Mouse (Mus musculus) midbrain, embryonic 16.5 days (tissue): Measurements from ENCODE around the gene Map3k10. TPM values are rescaled to one million over a fixed set of nuclear protein-coding genes. Genes with fewer than 3 reads are reported as not detected.
A peak's percentile ranks its signal among the peaks of the same experiment; 100 is the strongest.

Experiments used
- ATAC-seq: fragments of 200-750 bp; cut with Nextera tagmentation; 2 replicates; pipeline ENCODE4 v1.8.0; 2017; ENCODE audit warnings: moderate TSS enrichment
- H3K27ac ChIP-seq: fragments of 300-500 bp; sonication (generic); 2 replicates; pipeline ENCODE4 v1.5.1; 2014; ENCODE audit warnings: mild to moderate bottlenecking, low read length, mixed read lengths
- H3K27me3 ChIP-seq: fragments of 300-500 bp; sonication (generic); 2 replicates; pipeline ENCODE4 v1.6.1; 2014; ENCODE audit warnings: low read depth, low read length, mixed read lengths; ENCODE audit not compliant: control insufficient read depth, insufficient read depth
- H3K36me3 ChIP-seq: fragments of 300-500 bp; sonication (generic); 2 replicates; pipeline ENCODE4 v1.6.1; 2014; ENCODE audit warnings: mild to moderate bottlenecking, low read length, moderate library complexity, mixed read lengths; ENCODE audit not compliant: control insufficient read depth, insufficient read depth
- H3K4me1 ChIP-seq: fragments of 300-500 bp; sonication (generic); 2 replicates; pipeline ENCODE4 v1.6.1; 2014; ENCODE audit warnings: mild to moderate bottlenecking, low read length, mixed read lengths; ENCODE audit not compliant: control insufficient read depth, insufficient read depth
- H3K4me2 ChIP-seq: fragments of 300-500 bp; sonication (generic); 2 replicates; pipeline ENCODE4 v1.6.1; 2014; ENCODE audit warnings: mild to moderate bottlenecking, low read length, mixed read lengths
- H3K4me3 ChIP-seq: fragments of 300-500 bp; sonication (generic); 2 replicates; pipeline ENCODE4 v1.5.1; 2014; ENCODE audit warnings: low read depth, mild to moderate bottlenecking, low read length, moderate library complexity, mixed read lengths
- H3K9ac ChIP-seq: fragments of 300-500 bp; sonication (generic); 2 replicates; pipeline ENCODE4 v1.6.1; 2014; ENCODE audit warnings: low read depth, low read length, mixed read lengths
- H3K9me3 ChIP-seq: fragments of 300-500 bp; sonication (generic); replicated peaks from 2 replicates; pipeline ENCODE4 v1.6.1; 2014; ENCODE audit warnings: mild to moderate bottlenecking, low read length, mixed read lengths; ENCODE audit not compliant: control insufficient read depth, poor library complexity, severe bottlenecking
- WGBS: fragments of 180-500 bp; shearing (Covaris S2); extraction: QIAGEN DNeasy Blood & Tissue Kit; methylation state at CpG from one replicate; pipeline ENCODE4 v1.1.7; 2014; 5-methylcytosine and 5-hydroxymethylcytosine counted together
- polyA plus RNA-seq: library from polyadenylated mRNA; unstranded; fragments of >200 nt; fragmentation: Nextera tagmentation; extraction: Ambion mirVana; gene quantifications from 2 replicates; pipeline ENCODE4 v1.2.1, GENCODE M21; 2015

Gene Map3k10
- polyA plus RNA-seq: 15.4 and 16.9 TPM in 2 replicates

- Histone ChIP-seq H3K9ac (peak within 1 kb of the TSS; percentile 91), H3K4me3 (peak within 1 kb of the TSS; percentile 75), H3K27ac (peak within 1 kb of the TSS; percentile 85), H3K4me2 (peak within 1 kb of the TSS; percentile 95), H3K9me3 (no peaks in the 10 kb centered on the region), H3K27me3 (no peaks in the 10 kb centered on the region), H3K36me3 (no peaks in the 10 kb centered on the region; the same call in 1 of the 2 replicates), H3K4me1 (peaks cover 35% of the 10 kb centered on the region)
- WGBS: under 1% methylated on average over 31 of the region's 31 CpGs
- ATAC-seq: peak; percentile 96
These were observed at the start of gene Map3k10 for GRCm38 (mm10) chr7:27674522-27675221. Gene Map3k10, minus strand, starts transcription at chr7:27674598.

DNA sequence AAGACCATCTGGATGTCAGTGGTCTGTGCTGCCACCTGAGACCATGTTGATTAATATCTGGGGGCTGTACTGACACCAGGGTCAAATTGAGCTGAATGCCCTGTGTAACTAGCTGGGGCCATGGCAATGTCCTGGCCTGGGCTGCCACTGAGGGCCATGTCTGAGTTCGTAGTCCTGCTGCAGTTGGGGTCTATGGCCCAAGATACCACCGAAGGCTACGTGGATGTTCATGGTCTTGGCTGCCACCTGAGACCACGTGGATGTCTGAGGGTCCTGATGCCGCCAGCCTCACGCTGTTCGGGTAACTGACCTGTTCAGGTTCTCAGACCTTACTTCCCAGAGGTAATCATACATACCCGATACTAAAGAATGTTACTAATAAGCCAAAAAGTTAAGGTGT lies 47.6 kb upstream of the Map3k10 start:
- Histone ChIP-seq H3K27ac (no peak overlapping the region), H3K4me2 (no peak overlapping the region), H3K9ac (no peak overlapping the region), H3K4me1 (peaks cover 5% of the 10 kb centered on the region; the same call in 1 of the 2 replicates), H3K36me3 (no peaks in the 10 kb centered on the region), H3K9me3 (no peaks in the 10 kb centered on the region), H3K4me3 (no peak overlapping the region), H3K27me3 (no peaks in the 10 kb centered on the region)
- no peak for ATAC-seq
- 88% methylated on average over 8 of the region's 8 CpGs for WGBS

DNA sequence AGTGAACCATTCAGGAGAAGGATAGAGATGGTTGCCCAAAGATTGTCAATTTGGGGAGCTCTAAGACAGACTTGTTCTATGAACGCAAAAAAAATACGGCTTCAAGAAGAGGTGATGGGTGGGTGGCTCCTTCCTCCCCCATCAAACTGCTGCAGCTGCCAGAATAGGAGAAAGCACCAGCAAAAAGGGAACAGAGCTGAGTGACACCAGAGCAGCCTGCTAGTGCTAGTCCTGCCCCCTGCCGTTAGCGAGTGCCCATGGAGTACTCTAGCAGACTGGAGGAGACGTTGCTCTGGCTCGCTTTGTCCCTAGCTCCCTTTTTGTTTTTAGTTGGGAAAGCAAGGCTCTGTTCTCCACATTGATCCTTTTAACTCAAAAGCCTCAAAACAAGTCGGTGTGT lies 36.0 kb upstream of the Map3k10 start:
- WGBS: 86% methylated on average over 7 of the region's 7 CpGs
- ATAC-seq: no peak

GRCm38 (mm10) chr7:27696711-27697110 lies 22.3 kb upstream of the Map3k10 start:
- no peak overlapping the region for H3K4me3 ChIP-seq
- whole genome bisulfite sequencing: 24% methylated on average over 3 of the region's 3 CpGs
- H3K9me3 ChIP-seq: no peaks in the 10 kb centered on the region
- no peak for ATAC-seq
- no peak overlapping the region for H3K27ac ChIP-seq
- peaks cover 8% of the 10 kb centered on the region for H3K36me3 ChIP-seq
- H3K27me3 ChIP-seq: no peaks in the 10 kb centered on the region
- no peaks in the 10 kb centered on the region for H3K4me1 ChIP-seq
- no peak overlapping the region for H3K9ac ChIP-seq
- H3K4me2 ChIP-seq: no peak overlapping the region

More for the DNA sequence above, 36.0 kb upstream of the Map3k10 start:
- Histone ChIP-seq H3K9ac (no peak overlapping the region), H3K4me2 (no peak overlapping the region), H3K4me1 (no peaks in the 10 kb centered on the region), H3K36me3 (no peaks in the 10 kb centered on the region), H3K9me3 (peaks cover 11% of the 10 kb centered on the region), H3K27me3 (no peaks in the 10 kb centered on the region), H3K27ac (no peak overlapping the region), H3K4me3 (no peak overlapping the region)

DNA sequence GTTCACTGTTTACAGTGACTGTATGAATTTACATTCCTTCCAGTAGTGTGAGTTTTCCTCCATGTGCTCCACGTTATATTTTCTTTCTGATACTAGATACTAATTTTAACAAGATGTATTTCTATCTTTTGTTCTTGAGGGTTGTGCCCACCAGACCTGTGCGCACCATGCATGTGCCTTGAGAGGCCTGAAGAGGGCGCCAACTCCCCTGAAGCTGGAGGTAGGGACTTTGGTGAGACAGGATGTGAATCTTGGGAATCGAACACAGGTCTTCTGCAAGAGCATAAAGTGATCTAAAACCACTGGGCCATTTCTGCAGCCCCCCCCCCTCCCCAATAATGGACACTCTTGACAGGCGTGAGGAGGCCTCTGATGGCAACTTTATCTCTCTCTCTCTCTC lies 16.7 kb upstream of the Map3k10 start:
- 48% methylated on average over 5 of the region's 5 CpGs for WGBS
- ATAC-seq: no peak

DNA sequence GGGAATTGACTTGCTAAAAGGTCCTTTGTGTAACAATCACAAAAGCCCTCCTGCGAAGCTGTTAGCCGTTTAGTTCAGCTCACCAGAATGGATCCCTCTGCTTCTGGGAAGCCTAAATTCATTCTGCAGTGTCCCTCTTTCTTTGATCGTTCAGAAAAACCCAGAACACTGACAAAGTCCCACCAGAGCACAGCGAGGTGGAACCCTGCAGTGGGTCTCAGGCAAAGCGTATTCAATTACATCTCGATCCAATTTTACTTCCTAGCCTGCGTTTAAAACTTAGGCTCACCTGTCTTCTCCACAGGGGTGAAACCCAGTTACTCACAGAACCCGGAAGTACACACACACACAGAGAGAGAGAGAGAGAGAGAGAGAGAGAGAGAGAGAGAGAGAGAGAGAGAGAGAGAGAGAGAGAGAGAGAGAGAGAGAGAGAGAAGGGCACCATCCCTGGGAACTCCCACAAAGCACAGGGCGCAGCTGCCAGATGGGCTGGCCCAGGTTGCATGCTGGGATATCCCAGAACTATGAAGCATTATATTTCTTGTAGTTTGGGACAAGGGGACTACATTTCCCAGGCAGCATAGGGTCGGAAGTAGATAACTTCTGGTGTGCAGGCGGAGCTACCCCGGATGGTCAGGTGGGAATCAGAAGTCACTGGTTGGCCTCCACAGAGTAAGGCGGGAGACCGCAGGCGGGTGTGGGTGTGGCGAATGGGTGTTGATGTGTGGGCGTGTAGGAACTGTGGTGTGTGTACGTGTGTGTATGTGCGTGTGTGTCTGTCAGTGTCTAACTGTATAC lies 14.6 kb upstream of the Map3k10 start, which contains the start of gene Zfp607b:
Zfp607b (plus strand) TSS at position 526 of the 798 bp plus-strand sequence.
- Histone ChIP-seq H3K4me2 (peak within 1 kb of the TSS; percentile 74), H3K9ac (peak within 1 kb of the TSS; percentile 72), H3K4me1 (peaks cover 17% of the 10 kb centered on the region), H3K36me3 (no peaks in the 10 kb centered on the region), H3K9me3 (no peaks in the 10 kb centered on the region), H3K27ac (peak within 1 kb of the TSS; percentile 78), H3K4me3 (peak within 1 kb of the TSS; percentile 49), H3K27me3 (no peaks in the 10 kb centered on the region)
- peak; percentile 99 for ATAC-seq
- 0% methylated on average over 19 of the region's 19 CpGs for WGBS

More for the DNA sequence above, 16.7 kb upstream of the Map3k10 start:
- Histone ChIP-seq H3K4me3 (no peak overlapping the region), H3K4me1 (peaks cover 13% of the 10 kb centered on the region), H3K9ac (no peak overlapping the region), H3K9me3 (no peaks in the 10 kb centered on the region), H3K36me3 (no peaks in the 10 kb centered on the region), H3K27me3 (no peaks in the 10 kb centered on the region), H3K4me2 (no peak overlapping the region), H3K27ac (no peak overlapping the region)

DNA sequence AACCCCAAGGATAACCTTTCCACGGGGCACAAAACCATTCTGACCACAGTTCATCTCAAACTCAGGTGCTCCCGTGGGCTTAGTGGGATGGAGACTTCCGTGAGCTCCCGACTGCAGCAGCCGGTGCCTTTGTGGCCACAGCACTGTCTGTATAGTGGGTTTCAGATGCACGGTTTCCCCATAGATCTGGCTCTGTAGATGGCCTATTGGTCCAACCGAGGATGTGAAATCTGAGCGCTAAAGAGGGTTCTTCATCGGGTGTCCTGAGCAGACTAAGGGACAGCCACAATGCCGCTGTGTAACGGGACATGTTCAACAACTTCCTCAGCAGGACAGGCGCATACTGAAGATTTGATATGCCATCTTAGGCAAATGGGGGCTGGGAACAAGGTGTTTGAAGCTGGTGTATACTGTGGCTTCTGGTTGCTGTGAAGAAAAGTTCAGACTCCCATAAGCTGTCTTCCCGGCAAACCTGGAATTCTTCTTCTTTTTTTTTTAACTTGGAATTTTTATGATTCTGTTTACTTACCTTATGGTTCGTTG lies 13.9 kb upstream of the Map3k10 start:
- 34% methylated on average over 14 of the region's 14 CpGs for WGBS
- H3K27ac ChIP-seq: peak overlapping the region; percentile 78
- no peaks in the 10 kb centered on the region for H3K9me3 ChIP-seq
- H3K36me3 ChIP-seq: no peaks in the 10 kb centered on the region
- no peaks in the 10 kb centered on the region for H3K27me3 ChIP-seq
- peak overlapping the region; percentile 49 for H3K4me3 ChIP-seq
- peak overlapping the region; percentile 72 for H3K9ac ChIP-seq
- no peak for ATAC-seq
- H3K4me2 ChIP-seq: peak overlapping the region; percentile 74
- peaks cover 17% of the 10 kb centered on the region for H3K4me1 ChIP-seq

DNA sequence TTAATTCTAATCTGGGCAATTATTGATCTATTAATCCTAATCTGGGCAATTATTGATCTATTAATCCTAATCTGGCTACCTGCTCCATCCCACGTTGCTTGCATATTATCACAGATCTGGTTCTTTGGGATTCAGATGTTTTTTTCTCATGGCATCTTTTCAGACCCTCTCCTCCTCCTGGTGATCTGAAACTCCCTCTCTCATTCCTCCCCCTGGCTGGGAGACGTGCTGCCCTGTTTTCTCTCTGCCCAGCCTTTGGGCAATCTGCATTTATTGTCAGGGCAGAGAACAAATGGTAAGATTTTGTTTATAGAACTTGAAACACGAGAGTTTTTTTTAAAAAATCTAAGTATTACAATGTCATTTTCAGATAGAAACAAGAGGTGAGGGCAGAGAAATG lies 13.4 kb upstream of the Map3k10 start:
- Histone ChIP-seq H3K4me2 (peak overlapping the region; percentile 74; the same call in 1 of the 2 replicates), H3K36me3 (no peaks in the 10 kb centered on the region), H3K27ac (no peak overlapping the region), H3K27me3 (no peaks in the 10 kb centered on the region), H3K9me3 (no peaks in the 10 kb centered on the region), H3K4me3 (no peak overlapping the region), H3K9ac (peak overlapping the region; percentile 72; the same call in 1 of the 2 replicates), H3K4me1 (peaks cover 17% of the 10 kb centered on the region)
- ATAC-seq: no peak
- 76% methylated on average over 3 of the region's 3 CpGs for WGBS
